Mouse (Mus musculus): ENCODE data around the gene Agbl4.
"Not testable (repeated sequence)": the region's sequence is repeated elsewhere in the genome, so short reads cannot be mapped to it uniquely, and the experiment has no call there.

Agbl4 gene

DNA sequence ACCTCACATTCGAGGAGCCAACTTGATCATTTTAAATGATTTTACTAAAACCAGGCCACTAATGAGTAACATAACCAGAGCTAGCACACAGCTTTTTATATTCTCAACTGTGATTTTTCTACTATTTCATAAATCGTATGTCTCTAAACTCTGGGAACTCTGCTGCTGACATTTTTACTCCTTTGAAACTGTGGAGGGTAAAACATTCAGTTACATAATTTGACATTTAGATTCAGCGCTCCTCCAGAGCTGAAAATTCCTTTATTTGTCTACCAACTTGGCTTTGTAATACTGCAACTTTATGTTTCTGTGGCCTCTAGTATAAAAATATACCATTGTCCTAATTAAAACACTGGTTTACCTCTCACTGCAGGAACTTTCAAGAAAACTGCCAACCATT lies 523.6 kb downstream of the Agbl4 start:
- DNase-seq, result no peak

DNA sequence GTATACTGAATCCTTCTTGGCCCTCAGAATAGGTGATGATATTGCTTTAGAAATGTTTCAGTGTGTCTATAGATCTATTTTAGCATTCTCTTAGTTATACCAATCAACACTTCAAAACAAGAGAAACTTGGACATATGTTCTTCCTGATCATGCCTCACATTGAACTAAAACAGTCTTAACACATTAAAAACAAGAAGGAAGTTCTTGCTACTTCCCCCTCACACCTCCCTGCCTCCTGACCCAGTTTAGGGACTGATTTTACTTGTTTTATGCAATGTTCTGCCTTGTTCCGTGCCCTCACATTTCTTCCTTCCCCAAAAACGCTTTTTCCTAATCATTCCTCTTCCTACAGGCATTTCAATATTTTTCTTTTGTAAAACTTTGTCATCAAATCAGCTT lies 604.2 kb downstream of the Agbl4 start:
- no peak for DNase-seq

DNA sequence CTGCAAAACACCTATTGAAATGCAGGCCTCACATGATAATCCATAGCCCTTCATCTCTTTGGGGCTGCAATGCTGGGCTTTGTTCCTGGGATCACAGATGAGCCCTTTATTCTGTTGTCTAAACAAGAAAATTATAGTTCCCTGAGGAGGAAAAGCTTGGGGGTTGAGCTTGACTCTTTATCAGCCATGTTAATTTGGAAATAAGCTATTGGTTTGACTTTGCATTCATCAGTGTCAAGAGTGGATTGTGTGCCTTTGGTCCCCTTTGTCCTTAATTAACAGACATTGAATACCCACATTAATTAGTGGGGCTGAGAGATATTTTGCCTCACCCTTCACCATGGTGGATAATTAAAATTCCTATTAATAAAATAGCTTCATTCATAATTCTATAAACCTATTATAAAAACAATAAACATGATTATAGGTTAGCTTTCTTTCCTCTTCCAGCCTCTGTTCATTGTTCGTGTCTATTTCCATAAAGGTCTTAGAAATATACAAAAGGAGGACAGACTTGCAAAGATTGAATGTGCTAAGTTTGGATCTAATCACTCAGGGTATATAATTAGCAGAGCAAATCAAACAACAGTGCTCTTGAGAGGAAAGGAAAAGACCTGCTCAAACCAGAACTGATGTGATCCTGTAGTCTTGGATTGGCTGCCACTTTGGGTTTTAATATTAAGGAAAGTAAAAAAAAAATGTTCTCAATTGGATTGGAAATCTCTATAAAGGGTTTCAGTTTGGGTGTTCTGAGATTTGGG lies 607.4 kb downstream of the Agbl4 start:
- no peak for DNase-seq

DNA sequence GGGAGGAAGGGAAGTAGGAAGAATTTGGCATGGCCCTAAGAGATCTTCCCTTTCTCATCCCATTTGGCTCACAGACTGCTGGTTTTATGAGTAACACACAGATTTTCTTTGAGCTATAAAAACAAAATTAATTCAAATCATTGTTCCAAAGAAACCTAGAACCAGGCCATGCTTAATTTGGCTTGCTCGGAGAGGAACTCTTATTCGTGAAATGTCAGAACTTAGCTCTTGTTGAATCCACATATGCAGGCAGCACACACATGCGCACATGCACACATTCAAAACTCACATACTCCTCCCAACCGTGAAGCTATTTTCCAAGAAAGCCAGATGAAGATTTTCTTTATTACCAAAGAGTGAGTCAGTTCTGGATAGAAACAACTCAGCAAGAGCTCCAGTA lies 621.9 kb downstream of the Agbl4 start:
- DNase-seq, result no peak

- no peak for DNase-seq
These were observed 669.9 kb downstream of the Agbl4 start for GRCm38 (mm10) chr4:111067330-111067729.

DNA sequence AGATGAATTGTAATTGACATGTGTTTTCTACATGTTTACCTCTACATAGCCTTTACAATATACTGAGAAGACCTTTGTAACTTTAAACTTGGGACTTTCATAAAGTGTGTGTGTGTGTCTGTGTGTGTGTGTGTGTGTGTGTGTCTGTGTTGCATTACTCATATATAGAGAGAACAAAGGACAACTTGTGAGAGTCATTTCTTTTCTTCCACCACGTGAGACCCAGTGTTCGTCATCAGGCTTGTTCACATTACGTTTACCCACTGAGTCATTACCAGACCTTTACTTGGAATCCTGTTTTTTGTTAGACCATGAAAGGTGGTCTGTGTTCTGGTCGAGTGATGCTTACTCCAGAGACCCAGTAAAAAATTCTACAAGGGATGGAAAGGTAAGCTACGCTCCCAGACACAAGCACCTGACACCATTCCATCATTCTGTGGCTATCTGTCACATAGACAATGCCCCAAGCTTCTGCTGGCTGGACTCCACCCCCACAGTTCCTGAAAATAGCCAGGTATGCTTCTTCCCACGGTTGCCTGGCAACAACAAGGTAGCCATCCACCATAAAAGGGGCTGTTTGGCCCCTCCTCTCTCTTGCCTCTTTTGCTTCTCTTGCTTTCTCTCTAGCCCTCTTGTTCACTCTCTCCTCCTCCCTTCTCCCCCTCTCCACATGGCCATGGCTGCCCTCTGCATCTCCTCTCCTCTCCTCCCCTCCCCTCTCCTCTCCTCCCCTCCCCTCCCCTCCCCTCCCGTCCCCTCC lies 676.5 kb downstream of the Agbl4 start:
- no peak for DNase-seq

DNA sequence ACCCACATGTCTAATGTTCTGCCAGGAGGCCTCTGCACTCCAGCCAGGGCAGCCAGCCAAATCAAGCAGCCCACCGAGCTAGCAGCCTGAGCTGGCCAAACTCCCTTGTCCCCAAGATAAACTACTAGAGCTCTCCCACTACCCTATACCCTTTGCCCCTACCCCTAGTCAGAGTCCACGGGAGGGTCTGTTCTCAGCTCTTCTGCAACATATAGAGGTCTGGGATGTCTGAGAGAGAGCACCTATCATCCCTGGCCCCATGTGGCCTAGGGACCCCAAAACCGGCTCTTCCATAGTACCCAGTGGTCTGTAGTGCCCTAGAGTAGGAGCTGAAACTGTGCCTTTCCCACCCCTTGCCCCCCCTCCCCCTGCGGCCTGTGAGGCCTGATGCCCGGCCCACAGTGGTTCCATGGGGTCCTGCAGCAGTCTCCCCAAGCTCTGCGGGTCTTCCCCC lies 677.3 kb downstream of the Agbl4 start:
- DNase-seq, result no peak

GRCm38 (mm10) chr4:111077810-111078209 lies 680.3 kb downstream of the Agbl4 start:
- no peak for DNase-seq

GRCm38 (mm10) chr4:111085330-111085729 lies 687.9 kb downstream of the Agbl4 start:
- DNase-seq, result no peak

DNA sequence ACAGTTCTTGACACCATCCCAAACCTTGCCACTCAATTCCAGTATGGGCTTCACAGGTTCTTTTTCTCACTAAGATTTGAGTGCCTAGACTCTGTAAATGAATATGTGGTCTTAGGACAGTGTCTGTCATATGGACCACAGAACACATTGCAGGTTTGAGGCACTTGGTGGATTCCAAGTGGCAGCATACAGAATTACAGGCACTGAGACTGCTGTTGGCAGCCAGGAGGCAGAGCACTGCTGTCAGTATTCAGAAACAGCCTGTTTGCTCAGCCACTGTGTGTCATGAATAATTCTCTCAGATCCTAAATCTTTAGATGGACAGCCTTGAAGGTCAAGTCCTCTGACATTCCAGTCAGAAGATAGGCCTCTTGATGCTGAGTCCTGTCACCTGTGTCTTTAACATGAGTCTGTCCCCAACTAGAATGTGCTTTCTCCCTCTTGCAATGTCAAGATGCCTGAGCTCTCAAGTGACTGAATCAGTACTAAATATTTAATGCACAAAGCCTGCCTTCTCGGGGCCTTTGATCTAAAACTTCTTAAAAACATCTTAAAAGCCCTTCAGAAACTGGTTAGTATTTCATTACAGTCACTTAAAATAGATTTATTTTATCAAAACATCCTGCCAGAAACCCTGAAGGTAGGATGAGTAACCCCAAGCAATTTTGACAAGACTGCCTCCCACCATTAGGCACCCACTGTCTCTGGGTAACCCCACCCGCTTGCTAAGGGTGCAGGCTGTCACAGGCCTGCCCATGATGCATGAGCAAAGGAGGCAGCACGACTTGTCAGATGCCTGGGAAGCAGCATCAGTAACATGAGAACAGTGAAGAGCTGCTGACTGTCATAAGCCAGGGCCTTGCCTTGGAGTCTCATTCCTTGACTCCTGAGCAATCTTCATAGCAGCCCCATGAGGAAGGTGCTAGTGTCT lies 739.0 kb downstream of the Agbl4 start:
- DNase-seq, result no peak

DNA sequence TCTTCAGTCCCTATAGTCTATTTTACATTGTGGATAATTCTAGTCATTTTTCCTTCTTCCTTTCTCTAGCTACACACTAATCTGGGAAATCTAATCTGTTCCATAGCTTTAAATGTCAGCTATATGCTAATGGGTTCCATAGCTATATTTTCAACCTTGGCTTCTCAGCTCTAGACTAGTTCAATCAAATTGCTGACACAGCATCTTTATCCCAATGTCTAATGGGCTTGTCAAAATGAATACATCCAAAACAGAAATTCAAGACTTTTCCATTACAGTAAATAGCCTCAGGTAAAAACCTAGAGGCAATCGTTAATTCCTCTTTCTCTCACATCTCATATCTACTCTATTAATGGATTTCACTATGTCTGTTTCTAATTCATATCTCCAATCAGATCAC lies 750.3 kb downstream of the Agbl4 start:
- DNase-seq, result no peak

- DNase-seq, result no peak
These were observed 758.4 kb downstream of the Agbl4 start for GRCm38 (mm10) chr4:111155859-111156258.

GRCm38 (mm10) chr4:111181478-111181877 lies 784.0 kb downstream of the Agbl4 start:
- DNase-seq, result no peak

GRCm38 (mm10) chr4:111200100-111200499 lies 802.6 kb downstream of the Agbl4 start:
- DNase-seq, result no peak

GRCm38 (mm10) chr4:111215191-111215762 lies 817.8 kb downstream of the Agbl4 start:
- no peak for DNase-seq

GRCm38 (mm10) chr4:111219030-111219429 lies 821.6 kb downstream of the Agbl4 start:
- not testable (repeated sequence) for DNase-seq

- DNase-seq, result not testable (repeated sequence)
These were observed 822.1 kb downstream of the Agbl4 start for GRCm38 (mm10) chr4:111219543-111219942.

- DNase-seq, result no peak
These were observed 836.4 kb downstream of the Agbl4 start for GRCm38 (mm10) chr4:111233849-111234248.

GRCm38 (mm10) chr4:111251917-111252316 lies 854.5 kb downstream of the Agbl4 start:
- no peak for DNase-seq

- no peak for DNase-seq
These were observed 858.0 kb downstream of the Agbl4 start for GRCm38 (mm10) chr4:111255499-111255898.

- no peak for DNase-seq
These were observed 859.5 kb downstream of the Agbl4 start for GRCm38 (mm10) chr4:111256931-111257330.

GRCm38 (mm10) chr4:111280936-111281335 lies 883.5 kb downstream of the Agbl4 start:
- DNase-seq, result no peak

GRCm38 (mm10) chr4:111281836-111282235 lies 884.4 kb downstream of the Agbl4 start:
- no peak for DNase-seq
